Mouse (Mus musculus) kidney, postnatal 36 days (tissue): ENCODE measurements around the gene Gm4307.
A peak's percentile ranks its signal among the peaks of the same experiment; 100 is the strongest.
"Not testable (repeated sequence)": the region's sequence is repeated elsewhere in the genome, so short reads cannot be mapped to it uniquely, and the experiment has no call there.

ENCODE experiments used
- DNase-seq, 2 experiments: peaks; one replicate each; pipeline ENCODE4 v3.0.0; 2021 to 2022; ENCODE audit warnings: mixed read lengths in 2 of 2

Gene Gm4307

DNA sequence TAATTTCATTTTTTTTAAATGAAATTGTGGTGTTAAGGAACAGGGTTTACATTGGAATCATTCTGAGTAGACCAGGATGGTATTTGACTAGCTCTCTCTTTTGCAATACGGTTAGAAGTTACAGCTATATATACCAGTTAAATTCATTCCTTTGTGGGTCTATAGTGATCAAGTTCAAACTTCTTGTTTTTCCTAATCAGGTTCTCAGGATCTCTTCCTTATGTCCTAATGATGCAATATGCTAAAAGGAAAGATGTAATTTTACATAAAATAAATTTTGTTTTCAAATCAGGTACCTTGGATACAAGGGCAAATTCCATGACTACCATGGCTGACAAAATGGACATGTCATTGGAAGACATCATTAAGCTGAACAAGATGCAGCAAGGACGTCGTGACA lies at the start of gene Gm4307:
Gene Gm4307, plus strand, starts transcription at position 301 of the 400 bp plus-strand sequence.
- not testable (repeated sequence) for DNase-seq

DNA sequence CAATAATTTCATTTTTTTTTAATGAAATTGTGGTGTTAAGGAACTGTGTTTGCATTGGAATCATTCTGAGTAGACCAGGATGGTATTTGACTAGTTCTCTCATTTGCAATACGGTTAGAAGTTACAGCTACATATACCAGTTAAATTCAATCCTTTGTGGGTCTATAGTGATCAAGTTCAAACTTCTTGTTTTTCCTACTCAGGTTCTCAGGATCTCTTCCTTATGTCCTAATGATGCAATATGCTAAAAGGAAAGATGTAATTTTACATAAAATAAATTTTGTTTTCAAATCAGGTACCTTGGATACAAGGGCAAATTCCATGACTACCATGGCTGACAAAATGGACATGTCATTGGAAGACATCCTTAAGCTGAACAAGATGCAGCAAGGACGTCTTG lies 25.8 kb upstream of the Gm4307 start, which contains the start of gene Gm4301:
Gene Gm4301, plus strand, starts transcription at position 301 of the 400 bp plus-strand sequence.
- DNase-seq = not testable (repeated sequence)

DNA sequence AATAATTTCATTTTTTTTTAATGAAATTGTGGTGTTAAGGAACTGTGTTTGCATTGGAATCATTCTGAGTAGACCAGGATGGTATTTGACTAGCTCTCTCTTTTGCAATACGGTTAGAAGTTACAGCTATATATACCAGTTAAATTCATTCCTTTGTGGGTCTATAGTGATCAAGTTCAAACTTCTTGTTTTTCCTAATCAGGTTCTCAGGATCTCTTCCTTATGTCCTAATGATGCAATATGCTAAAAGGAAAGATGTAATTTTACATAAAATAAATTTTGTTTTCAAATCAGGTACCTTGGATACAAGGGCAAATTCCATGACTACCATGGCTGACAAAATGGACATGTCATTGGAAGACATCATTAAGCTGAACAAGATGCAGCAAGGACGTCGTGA lies 20.6 kb upstream of the Gm4307 start, which contains the start of gene Gm4302:
Gene Gm4302, plus strand, starts transcription at position 301 of the 400 bp plus-strand sequence.
- DNase-seq = not testable (repeated sequence)

DNA sequence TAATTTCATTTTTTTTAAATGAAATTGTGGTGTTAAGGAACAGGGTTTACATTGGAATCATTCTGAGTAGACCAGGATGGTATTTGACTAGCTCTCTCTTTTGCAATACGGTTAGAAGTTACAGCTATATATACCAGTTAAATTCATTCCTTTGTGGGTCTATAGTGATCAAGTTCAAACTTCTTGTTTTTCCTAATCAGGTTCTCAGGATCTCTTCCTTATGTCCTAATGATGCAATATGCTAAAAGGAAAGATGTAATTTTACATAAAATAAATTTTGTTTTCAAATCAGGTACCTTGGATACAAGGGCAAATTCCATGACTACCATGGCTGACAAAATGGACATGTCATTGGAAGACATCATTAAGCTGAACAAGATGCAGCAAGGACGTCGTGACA lies 15.5 kb upstream of the Gm4307 start, which contains the start of gene Gm4303:
Gene Gm4303, plus strand, starts transcription at position 301 of the 400 bp plus-strand sequence.
- DNase-seq = not testable (repeated sequence)

DNA sequence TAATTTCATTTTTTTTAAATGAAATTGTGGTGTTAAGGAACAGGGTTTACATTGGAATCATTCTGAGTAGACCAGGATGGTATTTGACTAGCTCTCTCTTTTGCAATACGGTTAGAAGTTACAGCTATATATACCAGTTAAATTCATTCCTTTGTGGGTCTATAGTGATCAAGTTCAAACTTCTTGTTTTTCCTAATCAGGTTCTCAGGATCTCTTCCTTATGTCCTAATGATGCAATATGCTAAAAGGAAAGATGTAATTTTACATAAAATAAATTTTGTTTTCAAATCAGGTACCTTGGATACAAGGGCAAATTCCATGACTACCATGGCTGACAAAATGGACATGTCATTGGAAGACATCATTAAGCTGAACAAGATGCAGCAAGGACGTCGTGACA lies 10.3 kb upstream of the Gm4307 start, which contains the start of gene Gm4305:
Gene Gm4305, plus strand, starts transcription at position 301 of the 400 bp plus-strand sequence.
- not testable (repeated sequence) for DNase-seq

DNA sequence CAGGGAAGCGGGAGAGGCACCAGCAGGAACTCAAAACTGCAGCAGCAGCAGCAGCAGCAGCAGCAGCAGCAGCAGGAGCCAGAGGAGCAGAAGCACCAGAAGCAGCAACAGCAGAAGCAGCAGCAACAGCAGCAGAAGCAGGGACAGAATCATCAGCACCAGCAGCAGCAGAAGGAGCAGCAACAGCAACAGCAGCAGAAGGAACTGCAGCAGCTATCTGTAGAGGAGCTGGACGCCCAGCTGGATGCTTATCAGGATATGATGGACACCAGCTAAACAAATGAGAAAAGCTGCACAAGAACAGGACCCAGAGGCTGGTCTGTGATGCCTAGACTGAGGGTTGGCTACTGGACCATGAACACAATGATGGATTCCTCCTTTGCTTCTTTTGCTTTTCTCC lies 4.3 kb upstream of the Gm4307 start:
- DNase-seq = peak; percentile 0 to 3

DNA sequence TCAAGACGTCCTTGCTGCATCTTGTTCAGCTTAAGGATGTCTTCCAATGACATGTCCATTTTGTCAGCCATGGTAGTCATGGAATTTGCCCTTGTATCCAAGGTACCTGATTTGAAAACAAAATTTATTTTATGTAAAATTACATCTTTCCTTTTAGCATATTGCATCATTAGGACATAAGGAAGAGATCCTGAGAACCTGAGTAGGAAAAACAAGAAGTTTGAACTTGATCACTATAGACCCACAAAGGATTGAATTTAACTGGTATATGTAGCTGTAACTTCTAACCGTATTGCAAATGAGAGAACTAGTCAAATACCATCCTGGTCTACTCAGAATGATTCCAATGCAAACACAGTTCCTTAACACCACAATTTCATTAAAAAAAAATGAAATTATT lies 21.3 kb downstream of the Gm4307 start, which contains the start of gene Gm4312:
Gene Gm4312, minus strand, starts transcription at position 101 of the 400 bp plus-strand sequence.
- not testable (repeated sequence) for DNase-seq

DNA sequence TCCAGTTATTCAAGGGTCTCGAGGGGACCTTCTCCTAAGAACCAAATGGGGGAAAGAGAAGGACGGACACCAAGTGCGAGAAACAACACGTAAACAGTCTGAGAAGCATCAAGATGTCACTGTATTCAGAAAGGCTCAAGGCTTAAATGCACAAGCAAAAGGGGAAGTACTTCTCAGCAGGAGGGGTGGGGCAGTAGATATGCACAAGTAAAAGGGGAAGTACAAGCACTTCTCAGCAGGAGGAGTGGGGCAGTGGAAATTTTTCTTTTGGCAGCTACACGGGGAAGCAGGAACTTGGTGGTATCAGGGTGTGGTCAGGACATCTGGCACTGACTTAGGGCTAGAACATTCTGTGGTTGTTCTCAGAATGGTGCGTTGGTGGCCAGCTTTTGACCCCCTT lies 41.2 kb downstream of the Gm4307 start:
- not testable (repeated sequence) for DNase-seq
